Mouse (Mus musculus) adrenal gland, adult 18-20 months (tissue): Measurements from ENCODE around the gene Ift22. TPM values are rescaled to one million over a fixed set of nuclear protein-coding genes. Genes with fewer than 3 reads are reported as not detected.
"Not testable (repeated sequence)": the region's sequence is repeated elsewhere in the genome, so short reads cannot be mapped to it uniquely, and the experiment has no call there.

Experiments
- DNase-seq, 2 experiments: peaks; one replicate each; pipeline ENCODE4 v3.0.0; 2021 to 2022; ENCODE audit warnings: low spot score in 2 of 2
- total RNA-seq, 2 experiments: library from RNA; stranded (reverse); gene quantifications; 1 replicate in 1 of 2; 2 replicates in 1 of 2; pipeline ENCODE4 v1.2.3; 2021

The Ift22 gene
- total RNA-seq, 2 experiments from 2014 or later = 26.0 to 34.6 TPM

DNA sequence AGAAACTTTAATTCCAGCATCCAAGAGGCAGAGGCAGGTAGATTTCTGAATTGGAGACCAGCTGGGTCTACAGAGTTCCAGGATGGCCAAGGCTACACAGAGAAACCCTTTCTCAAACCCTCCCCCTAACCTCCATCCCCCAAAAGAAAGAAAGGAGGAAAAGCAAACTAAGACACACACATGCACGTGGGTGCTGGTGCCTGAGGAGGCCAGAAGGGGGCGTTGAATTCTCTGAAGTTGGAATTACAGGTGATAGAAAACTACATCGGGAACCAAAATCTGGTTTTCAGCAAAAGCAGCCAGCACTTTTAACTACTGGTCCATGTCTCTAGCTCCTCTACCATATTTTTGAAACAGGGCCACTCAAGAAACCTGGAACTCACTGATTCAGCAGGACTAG is 3.3 kb upstream of the Ift22 start:
- no peak for DNase-seq

DNA sequence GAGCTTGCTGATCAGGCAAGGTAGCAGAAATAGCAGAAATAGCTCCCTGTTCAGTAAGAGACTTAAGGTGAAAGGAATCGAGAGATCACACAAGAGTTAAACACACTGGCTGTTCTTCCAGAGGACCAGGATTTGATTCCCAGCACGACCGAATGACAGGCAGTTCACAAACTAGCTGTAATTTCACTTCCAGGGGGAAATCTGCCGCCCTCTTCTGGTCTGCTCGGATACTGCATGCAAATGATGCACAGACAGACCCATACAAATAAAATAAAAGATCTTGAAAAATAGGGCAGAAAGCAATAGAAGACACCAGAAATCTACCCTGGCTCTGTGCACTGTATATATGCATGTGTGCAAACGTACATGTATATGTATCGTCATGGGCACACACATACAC is 2.3 kb upstream of the Ift22 start:
- DNase-seq = peak in 1 of 2 experiments; percentile 38

DNA sequence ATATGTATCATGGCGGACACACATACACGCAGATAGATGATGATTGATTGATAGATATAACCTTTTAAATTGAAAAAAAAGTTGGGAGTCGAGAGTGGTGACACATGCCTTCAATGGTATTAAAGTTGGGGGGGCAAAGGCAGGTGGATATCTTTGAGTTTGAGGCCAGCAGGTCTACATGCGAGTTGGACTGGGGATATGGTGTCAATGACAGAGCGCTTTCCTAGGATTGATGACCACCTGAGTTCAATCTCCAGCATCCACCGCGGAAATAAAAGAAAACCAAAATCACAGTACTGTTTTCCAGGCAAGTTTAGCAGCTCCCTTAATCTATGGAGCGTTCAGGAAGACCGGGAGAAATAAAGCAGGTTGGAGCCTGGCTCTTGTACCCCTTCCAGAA is 363 bp upstream of the Ift22 start:
- no peak for DNase-seq

DNA sequence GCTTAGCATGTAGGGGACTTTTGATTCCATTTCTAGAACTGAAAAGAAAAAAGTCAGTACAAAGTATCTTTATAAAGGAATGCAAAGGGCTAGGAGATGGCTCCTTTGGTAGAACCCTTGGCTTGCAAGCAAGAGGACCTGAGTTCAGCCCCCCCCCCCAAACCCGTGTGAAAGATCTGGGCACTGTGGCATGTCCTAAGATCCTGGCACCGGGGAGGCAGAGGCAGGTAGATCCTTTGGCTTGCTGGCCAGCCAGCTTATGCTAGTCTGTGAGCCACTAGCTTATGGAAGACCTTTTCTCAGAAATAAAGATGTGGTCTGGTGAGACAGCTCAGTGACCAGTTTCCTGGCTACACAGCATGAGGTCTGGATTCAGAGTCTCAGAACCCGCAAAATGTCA is 6.2 kb downstream of the Ift22 start:
- DNase-seq = no peak

DNA sequence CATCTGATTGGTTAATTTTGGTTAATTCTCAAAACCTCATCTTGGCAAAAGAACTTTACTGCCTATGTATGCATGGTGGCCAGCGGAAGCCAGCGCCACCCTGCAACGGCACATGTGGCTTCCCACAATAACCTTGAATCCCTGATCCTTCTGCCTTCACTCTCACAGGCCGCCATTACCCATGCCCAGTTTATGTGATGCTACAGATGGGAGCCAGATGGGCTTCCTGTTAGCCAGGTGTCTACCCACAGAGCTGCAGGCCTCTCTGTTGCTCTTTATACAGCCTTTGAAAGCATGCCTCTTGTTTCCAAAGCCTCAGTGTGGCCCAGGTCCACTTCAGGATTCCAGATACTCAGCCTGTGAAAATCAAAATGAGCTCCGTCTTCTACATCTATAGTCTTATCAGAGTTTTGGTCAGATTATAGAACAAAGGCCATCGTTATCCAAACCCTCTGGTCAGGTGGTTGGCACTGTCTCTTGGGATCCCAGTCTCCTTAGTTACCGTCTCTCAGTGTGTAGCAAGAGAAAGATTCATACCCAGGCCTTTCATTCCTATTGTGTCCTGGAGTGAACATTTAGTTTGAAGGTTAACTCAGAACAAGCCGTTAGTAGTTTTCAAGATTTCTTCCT is 9.8 kb downstream of the Ift22 start:
- DNase-seq = no peak

DNA sequence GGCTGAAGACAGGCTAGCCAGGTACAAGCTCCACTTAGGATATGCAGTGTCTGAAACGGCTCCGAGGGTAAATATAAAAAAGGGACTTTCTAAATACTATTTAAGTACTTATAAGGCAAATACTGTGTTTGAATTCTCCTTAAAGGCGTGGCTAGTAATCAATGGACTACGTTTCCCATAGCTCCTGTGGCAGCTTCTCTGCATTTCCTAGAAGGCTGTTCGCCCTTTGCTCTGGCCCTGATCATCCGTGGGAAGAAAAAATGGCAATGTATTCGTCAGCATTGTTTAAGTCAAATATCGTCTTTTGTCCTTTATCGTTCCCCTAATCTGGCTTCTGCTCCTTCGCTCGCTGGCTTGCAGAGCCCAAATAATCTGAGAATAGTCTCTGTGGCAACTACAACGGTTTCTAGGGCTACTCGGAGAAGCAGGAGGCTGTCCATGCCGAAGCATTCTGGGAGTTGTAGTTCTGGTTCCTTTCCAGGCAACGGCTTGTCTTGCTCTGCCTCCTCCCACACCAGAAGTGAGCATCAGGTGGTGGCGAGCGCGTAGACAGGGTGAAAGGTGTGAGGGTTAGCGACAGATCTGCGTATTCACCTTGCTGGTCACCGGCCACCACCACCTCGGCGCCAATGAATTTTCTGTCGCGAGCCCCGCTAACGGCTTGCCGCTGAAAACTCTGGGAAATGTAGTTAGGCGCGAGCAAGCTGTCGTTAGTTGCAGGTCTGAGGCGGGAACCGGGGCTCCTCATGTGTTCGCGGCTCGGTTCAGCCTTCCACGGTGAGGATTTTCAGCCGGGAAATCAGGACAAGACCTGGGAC is 10.9 kb downstream of the Ift22 start:
- DNase-seq = peak; percentile 52 to 53

DNA sequence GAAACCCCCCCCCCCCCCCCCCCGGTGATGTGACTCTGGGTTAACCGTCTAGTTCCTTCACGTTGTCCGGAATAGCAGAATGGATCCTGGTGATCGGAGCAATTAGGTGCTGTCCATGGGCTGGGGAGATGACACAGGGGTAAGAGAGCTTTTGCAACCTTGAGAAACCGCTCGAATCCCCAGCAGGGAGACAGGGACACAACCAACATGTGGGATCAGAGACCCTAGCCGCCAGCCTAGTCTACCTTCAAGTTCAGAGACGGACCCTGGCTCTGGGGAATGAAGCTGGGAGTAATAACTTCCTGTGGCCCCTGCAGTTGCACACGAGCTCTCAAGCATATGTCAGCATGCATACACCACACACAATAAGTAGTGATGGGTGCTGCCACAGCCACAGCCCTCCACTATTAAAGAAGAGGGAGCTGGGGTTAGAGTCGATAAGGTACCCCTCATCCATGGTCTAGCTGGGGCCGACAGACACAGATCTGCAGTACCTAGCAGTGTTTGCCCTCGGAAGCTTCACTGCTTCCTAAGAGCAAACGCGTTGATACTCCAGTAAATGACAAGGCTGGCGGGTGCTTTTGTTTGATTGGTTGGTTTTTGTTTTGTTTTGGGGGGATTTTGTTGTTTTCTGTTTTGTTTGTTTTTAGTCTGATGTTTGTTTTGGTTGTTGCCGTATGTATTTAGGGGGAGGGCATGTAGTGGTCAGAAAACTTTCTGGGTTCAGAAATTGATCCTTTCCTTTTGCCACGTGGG is 11.8 kb downstream of the Ift22 start:
- no peak for DNase-seq

DNA sequence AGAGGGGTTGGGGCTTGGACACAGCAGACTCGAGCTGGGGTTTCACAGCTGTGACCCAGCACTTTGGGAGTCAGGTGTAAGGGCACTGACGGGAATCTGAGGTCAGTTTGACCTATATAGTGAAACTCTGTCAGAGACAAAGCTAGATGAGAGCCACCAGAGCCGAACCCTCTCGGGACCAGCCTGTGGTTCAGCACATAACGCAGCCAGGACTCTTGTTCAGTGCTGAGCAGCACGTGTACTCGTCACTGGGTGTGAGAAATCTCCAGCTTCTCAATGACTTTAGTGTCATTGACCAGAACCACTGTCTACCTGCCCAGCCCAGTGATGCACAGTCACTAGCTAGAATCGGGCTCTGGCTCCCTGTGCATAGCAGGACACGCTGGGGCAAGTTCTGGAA is 14.9 kb downstream of the Ift22 start:
- no peak for DNase-seq

DNA sequence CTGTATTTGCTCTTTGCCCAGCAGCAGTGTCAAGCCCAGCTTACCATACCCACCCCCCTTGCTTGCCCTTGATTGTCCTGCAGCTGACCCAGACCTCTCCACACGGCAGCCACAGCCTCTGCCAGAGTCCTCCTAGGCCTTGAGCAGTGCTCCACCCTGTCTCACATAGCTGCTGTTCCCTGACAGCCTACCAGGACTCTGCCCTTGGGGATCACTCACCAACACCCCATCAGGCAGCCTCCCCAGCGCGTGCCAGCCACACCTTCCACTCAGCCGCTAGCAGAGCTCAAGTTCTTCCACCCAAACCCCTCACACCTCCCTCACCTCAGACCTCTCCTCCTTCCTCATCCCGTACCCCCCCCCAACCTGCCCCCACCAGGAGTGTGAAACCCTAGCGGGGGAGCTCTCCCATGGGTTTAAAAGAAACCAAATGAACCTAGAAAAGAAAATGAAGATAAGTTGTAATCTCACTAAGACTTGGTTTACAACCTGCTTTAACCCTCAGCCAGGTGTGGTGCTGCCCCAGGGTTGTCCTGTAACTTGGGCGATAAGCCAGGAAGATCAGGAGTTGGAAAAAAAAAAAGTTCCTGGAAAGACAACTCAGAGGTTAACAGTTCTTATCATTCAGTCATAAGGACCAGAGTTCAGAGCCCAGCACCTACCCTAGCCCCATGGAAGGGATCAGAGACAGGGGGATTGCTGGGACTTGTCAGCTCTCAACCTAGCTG is 16.0 kb downstream of the Ift22 start:
- no peak for DNase-seq

DNA sequence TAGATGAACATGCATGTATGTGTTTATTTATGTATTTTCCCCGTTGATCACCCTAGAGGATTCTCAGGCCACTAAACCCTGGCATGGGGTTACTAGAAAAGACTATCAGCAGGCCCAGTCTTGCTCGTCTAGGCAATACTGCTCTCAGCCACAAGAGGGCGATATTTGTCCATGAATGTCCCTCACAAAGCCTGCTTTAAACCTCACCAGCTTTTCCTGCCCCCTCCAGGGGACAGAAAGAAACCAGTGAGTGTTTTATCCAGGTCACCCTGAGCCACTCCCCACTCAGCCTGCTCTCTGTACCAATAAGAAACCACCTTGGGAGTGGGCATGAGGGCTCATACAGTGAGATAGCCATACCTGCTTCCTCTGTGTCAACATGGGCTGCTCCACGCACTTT is 21.1 kb downstream of the Ift22 start:
- peak; percentile 82 to 83 for DNase-seq

DNA sequence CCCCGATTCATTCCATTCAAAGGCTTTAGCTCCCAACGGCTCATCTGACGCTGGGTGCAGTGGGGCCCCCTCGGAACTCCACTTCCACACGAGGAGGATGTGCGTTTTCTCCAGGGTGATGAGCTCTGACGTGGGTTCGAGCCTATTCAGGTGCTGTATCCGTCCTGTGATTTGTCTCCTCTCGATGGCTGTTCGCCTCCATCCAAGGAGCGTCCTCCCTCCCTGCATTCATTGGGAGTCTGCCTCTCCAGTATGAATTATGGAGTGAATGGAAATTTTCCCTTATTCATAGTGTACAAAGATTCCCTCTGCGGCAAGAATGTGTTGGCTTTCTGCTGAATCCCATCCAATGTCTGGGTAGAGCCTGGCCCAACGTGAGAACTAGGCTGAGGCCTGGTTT is 23.9 kb downstream of the Ift22 start:
- DNase-seq = no peak

DNA sequence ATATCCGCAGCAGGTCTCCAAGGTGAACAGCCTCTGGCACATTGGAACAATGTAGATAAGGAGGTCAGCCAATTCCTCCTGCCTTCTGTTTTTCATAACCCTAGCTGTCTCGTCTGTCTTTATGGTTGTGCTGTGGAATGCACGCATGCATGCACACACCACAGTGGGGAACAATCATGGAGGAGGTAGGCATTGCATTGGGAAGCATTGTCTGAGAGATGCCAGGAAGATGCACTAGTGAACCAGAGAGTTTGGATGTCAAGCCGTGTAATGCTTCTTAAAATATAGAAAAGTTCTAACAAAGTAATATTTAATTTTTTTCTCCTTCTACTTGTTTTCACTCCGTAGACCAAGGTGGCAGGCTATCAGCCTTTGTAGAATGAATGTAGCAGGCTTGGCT is 25.0 kb downstream of the Ift22 start:
- no peak for DNase-seq

DNA sequence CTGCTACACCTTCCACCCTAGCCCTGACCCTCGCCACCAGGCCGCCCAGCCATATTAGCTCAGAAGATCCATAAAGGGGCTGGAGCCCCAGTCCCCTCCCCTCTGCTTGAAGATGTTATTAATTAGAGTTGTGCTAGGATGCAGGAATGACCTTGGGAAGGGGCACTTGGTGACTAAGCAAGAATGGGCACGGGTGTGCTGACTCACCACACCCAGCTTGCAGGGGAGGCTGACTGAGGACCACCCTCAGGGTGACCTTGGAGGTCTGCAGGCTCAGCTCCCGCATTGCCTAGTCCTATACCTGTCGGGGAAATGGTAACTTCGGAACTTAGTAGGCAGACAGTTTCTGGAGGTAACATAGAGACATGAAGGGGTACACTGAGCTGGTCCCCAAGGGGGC is 26.0 kb downstream of the Ift22 start:
- DNase-seq = no peak

DNA sequence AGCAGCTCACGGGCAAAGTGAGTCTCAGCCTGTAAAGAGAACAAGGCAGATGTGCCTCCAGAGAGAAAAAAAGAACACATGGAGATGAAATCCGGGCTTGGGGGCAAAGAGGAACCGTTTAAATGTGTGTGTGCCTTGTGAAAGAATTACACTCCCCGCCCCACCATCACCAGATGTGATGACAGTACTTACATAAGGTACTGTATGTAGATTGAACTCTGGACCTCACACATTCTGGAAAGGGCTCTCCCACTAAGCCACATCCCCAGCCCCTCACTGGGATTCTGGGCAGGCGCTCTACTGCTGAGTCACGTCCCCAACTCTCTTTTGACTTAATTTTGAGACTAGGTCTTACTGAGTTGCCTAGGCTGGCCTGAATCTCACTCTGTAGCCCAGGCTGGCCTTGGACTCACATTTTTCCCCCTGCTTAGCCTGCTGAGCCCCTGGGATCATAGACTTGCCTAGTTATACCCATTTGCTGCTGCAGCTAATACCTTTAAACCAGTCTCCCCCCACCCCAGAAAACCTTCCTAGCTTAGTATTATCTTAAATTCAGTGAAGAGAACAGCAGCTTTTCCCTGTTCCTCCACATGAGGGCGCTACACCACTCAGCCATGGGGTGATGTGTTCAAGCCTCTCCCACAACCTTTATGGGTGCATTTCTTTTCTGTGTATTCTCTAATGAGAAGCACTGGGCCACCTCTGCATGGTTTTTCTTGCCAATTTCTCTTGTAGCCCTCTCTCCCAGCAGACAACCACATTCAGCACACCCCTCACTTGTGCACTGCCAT is 28.1 kb downstream of the Ift22 start:
- DNase-seq = no peak

DNA sequence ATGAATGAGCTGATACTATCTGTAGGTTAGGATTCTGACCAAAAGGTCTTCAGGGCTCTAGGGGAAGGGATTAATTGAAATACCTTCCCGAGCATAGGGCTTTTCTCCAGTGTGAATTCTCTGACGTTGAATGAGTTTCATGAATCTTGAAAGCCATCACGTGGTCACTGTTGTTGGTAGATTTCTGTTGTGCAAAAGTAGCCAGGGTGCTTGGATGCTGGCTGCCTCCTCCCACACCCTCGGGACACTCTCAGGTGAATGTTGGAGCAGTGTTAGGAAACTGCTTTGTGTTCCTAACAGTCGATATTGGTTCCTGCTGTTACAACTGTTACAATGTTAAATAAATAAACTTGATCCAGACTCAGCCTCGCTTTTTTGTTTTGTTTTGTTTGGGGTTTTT is 28.8 kb downstream of the Ift22 start:
- no peak for DNase-seq

DNA sequence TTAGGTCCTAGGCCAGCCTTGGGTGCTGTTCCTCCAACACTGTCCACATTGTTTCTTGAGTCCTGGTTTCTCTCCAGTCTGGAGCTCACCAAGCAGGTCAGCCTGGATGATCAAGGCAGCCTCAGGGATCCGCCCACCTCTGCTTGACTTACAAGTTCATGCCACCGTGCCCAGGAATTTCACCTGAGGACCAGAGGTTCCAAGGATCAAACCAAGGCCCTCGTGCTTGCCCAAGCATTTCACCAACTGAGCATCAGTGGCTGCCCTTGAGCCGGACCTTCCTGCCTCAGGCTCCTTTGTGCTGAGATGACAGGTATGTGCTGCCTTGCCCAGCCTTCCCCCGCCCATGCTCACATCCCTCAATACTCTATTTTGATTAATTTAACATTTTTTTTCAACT is 29.7 kb downstream of the Ift22 start:
- DNase-seq = no peak

DNA sequence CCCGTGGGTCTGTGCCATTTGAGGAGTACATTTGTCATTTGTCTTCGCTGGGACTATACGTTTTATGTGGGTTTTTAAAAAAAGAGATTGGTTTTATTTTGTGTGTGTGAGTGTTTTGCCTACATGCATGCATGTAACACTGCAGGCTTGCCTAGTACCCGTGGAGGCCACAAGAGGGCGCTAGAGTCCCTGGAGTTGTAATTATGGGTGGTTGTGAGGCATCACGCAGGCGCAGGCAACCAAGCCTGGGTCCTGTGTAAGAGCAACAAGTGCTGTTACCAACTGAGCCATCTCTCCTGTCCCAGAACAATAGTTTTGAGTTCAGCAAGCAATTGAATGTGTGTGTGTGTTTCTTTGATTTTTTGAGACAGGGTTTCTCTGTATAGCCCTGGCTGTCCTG is 31.3 kb downstream of the Ift22 start:
- DNase-seq = no peak

DNA sequence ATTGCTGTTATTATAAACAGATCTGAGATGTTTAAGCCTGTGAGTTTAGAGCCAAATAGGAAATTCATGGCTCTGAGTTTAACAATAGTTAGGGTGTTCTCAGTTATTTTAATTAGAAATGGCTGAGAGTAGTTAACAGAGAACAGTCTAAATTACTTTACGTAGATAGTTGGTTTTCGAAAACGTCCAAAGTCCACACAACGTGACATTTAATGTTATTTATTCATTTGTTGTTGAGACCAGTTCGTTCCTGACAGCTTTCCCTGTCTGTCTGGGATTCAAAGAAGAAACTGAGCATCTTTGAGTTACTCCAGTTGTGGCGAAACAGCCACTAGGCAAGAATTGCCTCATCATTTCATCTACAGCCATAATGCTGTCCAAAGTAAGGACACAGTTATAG is 32.1 kb downstream of the Ift22 start:
- DNase-seq = not testable (repeated sequence)

DNA sequence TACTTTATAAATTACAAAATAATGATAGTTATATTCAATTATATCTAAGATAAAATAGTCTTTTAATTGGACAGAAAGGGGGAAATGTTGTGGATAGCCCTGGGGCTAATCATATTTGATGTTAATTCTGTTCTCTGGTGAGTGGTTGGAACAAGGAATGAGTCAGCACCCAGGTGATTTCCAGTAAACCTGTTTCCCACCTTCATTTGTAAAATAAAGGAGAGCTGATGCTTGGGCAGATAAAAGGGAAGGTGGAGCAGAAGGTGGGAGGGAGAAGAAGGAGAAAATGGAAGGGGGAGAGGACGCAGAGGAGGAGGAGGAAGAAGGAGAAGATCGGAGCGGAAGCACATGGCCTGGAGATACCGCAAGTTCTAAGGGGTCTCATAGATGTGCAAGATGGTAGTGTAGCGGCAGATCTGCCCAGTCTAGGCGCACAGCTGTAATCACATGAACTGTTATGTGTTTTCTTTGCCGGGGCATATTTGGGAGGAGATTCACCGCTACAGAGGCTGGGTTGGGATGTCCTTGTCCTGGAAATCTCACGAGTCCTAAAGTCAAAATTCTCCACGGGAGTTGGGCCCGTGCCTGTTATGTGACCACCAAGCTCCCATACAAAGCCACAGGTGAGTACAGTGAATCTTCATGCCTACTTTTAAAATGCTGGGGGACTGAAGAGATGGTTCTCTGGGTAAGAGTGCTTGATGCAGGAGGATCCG is 33.1 kb downstream of the Ift22 start:
- DNase-seq = no peak

DNA sequence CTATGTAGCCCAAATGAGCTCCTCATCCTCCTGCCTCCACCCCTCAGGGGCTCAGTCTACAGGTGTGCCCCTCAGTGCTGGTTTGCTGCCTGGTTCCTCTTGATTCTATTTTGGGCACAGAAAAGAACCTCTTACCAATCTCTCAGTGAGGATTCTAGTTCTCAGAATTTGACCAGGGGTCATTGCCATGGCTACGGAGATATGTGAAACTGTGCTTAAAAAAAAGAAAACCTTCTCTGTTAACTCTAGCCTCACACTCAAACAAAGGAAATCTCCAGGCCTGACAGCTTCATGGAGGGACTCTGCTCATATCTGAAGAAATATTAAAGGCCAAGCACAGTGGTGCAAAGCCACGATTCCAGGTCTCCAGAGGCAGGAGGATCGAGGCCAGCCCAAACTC is 34.8 kb downstream of the Ift22 start:
- no peak for DNase-seq
